Mouse (Mus musculus): Measurements from ENCODE around the gene Gsg1. TPM values are rescaled to one million over a fixed set of nuclear protein-coding genes. Genes with fewer than 3 reads are reported as not detected.
A peak's percentile ranks its signal among the peaks of the same experiment; 100 is the strongest.

The Gsg1 gene
- total RNA-seq, 2 experiments from 2014 or later: 0.47 TPM; not detected in 1

- Histone ChIP-seq H3K27ac (no peak overlapping the region), H3K4me3 (peak overlapping the region; percentile 30; the same call in 1 of the 2 replicates)
- no peak for TF ChIP-seq CTCF (conservative IDR thresholded peaks at IDR 0.05)
- DNase-seq (ENCODE audit: low spot score in 2 of 2): no peak
Observed at GRCm38 (mm10) chr6:135251849-135252727, 2.1 kb downstream of the Gsg1 start.

DNA sequence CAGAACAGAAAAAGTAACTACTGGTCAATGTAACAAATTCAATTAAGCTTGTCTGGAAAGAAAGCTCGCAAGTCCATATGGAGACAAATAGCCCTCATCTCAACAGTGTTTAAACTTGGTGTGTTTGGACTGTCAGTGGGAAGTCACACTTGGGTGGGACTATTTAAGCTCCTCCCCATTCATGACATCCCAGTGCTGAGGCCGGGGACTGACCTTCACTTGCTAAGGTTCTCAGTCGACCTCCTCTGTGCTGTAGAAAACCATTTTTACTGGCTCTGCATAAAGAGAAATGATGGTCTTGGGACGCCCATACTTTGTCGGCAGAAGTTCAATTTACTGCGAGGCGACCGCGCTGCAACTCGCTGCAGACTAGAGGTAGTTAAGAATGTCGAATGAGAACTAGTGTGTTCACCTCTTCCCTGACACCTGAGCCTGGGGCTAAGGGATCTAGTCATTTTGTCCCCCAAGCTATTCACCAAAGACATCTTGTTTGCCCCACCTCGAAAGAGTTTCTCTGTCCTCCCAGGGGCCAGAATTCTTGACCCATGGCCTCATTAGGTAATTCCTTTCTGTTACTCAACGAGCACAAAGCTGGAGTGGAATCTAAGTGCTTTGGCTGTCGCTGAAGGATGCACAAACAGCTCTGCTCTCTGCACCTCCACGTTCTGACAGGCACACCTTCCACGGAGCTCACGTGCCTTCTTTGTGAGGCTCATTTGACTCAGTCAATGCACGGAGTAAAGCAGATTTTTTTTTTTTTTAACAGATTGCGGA lies 3.0 kb downstream of the Gsg1 start:
- Histone ChIP-seq H3K4me3 (no peak overlapping the region), H3K27ac (no peak overlapping the region)
- no peak for TF ChIP-seq CTCF (conservative IDR thresholded peaks at IDR 0.05)
- DNase-seq (ENCODE audit: low spot score in 2 of 2): no peak

DNA sequence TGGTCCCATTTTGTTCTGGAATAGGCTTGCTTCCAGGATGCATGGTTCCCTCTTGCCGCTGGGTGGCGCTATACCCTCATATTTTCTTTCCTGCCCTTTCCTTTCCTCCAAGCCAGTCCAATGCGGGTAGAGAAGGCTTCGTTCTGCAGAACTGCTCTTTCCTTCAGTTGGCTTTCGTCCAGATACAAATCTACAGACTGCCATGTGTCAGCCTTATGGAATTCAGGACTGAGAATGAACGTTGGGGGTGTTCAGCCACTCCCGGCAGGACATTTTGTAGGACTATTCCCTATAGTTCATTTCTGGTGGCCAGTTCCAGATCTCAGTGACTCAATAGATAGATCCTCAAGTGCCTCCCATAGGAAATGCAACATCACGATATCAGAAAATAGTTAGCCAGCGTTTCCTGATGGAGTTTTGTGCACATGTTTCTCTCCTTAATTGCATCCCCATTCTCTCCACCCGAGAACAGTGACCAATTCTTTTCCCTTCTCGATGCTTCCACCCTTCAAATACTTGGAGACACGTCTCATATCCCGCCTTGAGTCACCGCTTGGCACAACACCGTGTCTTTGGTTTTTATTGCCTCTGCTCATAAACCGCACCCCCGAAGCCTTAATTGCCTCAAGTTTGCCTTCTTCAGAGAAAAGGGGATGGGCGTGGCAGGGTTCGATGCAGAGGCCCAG lies 4.2 kb downstream of the Gsg1 start:
- 0 out of 2 replicates have a peak overlapping the region, but pooled peaks have one; percentile 56 for H3K27ac ChIP-seq
- H3K4me3 ChIP-seq: peak overlapping the region; percentile 22; the same call in 1 of the 2 replicates
- peak; percentile 71 to 75 for DNase-seq (ENCODE audit: low spot score in 2 of 2)
- TF ChIP-seq CTCF (conservative IDR thresholded peaks at IDR 0.05): peak; percentile 96

DNA sequence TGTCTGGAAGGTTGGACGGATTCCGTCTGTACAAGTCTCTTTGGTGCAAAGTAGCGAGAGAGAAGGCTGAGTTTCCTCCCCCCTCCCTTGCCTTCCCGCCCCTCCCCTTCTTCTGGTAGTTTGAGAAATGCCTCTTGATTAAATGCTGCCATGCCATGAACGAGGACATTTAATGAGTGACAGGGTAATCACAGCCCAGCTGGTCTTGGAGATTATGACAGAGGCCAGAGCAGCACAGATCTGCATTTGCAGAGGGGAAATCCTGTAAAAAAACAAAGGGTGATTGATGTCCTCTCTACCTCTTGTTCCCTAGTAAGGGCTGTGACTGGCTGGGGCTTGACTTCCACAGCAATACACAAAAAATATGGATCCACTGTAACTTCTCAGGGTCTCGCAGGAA lies 6.3 kb downstream of the Gsg1 start:
- no peak overlapping the region for H3K4me3 ChIP-seq
- no peak for DNase-seq (ENCODE audit: low spot score in 2 of 2)
- no peak for TF ChIP-seq CTCF (conservative IDR thresholded peaks at IDR 0.05)
- H3K27ac ChIP-seq: no peak overlapping the region

DNA sequence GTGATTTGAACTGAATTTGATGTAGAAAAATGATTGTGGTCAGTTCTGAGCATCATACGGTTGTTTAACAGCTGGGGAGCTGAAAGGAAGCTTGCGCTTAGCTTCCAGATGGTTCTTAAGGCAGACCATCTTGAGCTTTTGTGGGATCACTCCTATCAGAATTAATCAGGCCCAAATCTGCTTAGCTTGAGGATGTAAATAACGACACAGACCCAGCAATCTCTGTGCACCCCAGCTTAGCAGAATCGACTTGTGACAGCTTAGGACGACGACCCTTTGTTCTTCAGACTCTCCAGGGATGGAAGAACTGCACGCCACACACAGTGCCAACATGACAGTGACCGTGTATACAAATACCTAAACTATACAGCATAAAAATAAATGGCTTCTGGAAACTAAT lies 8.6 kb downstream of the Gsg1 start:
- no peak overlapping the region for H3K27ac ChIP-seq
- no peak for TF ChIP-seq CTCF (conservative IDR thresholded peaks at IDR 0.05)
- no peak for DNase-seq (ENCODE audit: low spot score in 2 of 2)
- no peak overlapping the region for H3K4me3 ChIP-seq

DNA sequence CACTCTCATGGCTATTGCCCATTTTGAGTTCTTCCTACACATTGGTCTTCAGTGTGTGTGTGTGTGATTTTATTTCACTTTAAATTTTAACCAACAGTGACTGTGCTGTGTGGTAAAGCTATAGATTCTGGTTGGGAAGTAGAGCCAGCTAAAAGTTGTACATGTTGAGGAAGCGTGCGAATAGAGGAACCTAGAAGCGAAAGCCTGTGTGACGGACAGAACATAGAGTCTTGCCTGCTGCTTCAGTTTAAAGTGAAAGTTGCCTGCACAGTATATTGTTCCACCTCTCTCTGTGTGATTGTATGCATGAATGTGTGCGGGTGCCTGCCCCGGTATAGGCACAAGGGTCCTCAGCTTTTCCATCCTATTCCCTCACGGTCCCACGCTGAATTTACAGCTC lies 13.8 kb downstream of the Gsg1 start:
- DNase-seq (ENCODE audit: low spot score in 2 of 2): no peak
- H3K4me3 ChIP-seq: no peak overlapping the region
- TF ChIP-seq CTCF (conservative IDR thresholded peaks at IDR 0.05): no peak
- no peak overlapping the region for H3K27ac ChIP-seq

DNA sequence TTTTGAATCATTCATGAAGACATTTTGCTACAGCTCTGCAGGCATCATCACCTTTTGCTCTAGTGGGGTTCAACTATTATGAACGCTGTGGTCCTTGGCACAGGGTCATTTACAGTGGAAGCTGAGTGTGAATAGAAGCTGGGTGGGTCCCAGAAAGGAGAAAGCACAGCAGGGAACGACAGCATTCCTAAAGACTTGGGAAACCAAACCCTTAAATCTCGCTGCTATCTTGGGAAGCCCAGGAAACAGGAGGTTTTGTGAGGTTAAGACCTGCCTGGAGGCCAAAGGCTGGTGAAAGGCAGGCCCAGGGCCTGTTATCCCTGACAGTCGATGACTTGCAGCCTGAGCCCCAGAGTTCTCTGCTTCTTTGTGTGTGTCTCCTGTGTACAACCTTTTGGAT lies 15.9 kb downstream of the Gsg1 start:
- Histone ChIP-seq H3K27ac (no peak overlapping the region), H3K4me3 (no peak overlapping the region)
- no peak for DNase-seq (ENCODE audit: low spot score in 2 of 2)
- no peak for TF ChIP-seq CTCF (conservative IDR thresholded peaks at IDR 0.05)

- Histone ChIP-seq H3K27ac (no peak overlapping the region), H3K4me3 (no peak overlapping the region)
- DNase-seq (ENCODE audit: low spot score in 2 of 2): no peak
- TF ChIP-seq CTCF (conservative IDR thresholded peaks at IDR 0.05): no peak
Observed at GRCm38 (mm10) chr6:135237326-135237725, 16.8 kb downstream of the Gsg1 start.

DNA sequence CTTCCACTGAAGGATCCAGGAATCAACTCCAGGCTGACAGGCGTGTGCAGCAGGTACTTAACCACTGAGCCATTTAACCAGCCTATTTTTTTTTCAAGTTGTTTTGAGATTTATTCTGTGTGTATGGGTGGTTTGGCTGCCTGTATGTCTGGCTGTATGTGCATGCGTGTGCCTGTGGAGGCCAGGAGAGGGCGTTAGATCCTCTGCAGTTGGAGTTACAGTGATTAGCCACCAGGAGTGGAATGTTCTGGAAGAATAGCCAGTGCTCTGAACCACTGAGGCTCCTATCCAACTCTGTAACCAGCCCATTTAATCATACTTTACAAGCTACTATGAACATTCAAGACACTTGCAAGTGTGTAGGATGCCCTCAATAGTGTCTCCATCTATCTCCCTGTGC lies 17.6 kb downstream of the Gsg1 start:
- no peak overlapping the region for H3K4me3 ChIP-seq
- no peak overlapping the region for H3K27ac ChIP-seq
- peak; percentile 53 for TF ChIP-seq CTCF (conservative IDR thresholded peaks at IDR 0.05)
- no peak for DNase-seq (ENCODE audit: low spot score in 2 of 2)

GRCm38 (mm10) chr6:135235742-135236141 lies 18.4 kb downstream of the Gsg1 start:
- H3K27ac ChIP-seq: no peak overlapping the region
- no peak for TF ChIP-seq CTCF (conservative IDR thresholded peaks at IDR 0.05)
- DNase-seq (ENCODE audit: low spot score in 2 of 2): no peak
- H3K4me3 ChIP-seq: no peak overlapping the region

DNA sequence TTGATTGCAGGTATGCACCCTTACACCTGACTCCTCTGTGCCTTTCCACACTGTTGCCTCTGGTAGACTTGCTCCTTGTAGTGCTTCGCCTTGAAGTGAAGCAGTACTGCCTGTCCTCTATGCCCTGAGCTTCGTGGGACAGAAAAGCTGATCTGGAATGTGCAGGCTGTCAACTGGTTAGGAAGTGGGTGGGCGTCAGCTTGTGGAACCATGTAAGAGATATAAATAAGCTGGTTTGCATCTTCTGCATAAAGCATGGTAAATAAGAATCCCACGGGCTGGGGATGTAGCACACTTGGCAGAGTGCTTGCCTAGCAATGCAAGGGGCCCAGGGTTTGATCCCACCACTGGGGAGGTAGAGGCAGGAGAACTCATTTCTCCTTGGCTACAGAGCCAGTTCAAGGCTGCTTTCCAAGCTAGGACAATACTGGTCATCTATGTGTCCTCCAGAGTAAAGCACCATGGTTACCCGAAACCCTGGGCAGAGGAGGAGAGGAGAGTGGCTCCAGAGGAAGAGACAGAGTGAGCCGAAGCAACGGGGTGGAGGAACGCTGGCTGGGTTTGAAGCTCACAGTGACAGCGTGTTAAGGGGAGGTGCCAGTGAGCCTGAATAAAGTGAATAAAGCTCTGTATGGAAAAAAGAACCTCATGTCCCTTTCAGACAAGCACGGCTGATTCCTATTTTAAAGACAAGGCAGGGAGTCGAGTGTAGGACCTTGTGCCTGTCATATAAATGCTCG lies 21.5 kb downstream of the Gsg1 start:
- DNase-seq (ENCODE audit: low spot score in 2 of 2): peak in 1 of 2 experiments; percentile 31
- TF ChIP-seq CTCF (conservative IDR thresholded peaks at IDR 0.05): no peak
- peak overlapping the region; percentile 75 for H3K27ac ChIP-seq
- H3K4me3 ChIP-seq: no peak overlapping the region

DNA sequence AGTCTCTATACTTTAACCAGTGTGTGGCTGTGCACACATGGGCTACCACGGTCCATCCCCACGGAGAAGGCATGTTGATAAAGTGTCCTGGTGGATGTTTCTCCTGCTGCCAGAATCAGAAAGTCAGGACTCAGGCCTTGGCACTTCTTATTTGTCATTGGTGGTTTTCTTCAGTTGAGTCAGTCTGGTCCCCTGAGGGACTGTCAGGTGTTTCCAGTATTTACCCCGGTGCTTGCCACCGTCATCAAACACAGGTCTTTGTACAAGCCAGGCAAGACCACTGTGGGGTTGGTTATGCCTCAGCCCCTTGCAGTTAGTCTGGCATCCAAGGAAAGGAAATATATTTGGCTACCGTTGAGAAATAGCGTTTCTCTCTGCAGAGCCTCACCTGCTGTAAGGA lies 23.6 kb downstream of the Gsg1 start:
- no peak for DNase-seq (ENCODE audit: low spot score in 2 of 2)
- TF ChIP-seq CTCF (conservative IDR thresholded peaks at IDR 0.05): no peak
- no peak overlapping the region for H3K27ac ChIP-seq
- H3K4me3 ChIP-seq: no peak overlapping the region
